Mouse (Mus musculus): ENCODE results near the gene Gpr12.

GRCm38 (mm10) chr5:146631602-146632001 lies 46.6 kb upstream of the Gpr12 start:
- TF ChIP-seq CTCF (IDR thresholded peaks at IDR 0.05; ENCODE audit: insufficient read depth, low read length) (no peak), POLR2A (IDR thresholded peaks at IDR 0.05; ENCODE audit: borderline replicate concordance, extremely low read depth, low read depth, low read length) (no peak)

All from lung, adult 2 months (tissue).